Mouse (Mus musculus) liver, adult 2 months (tissue): ENCODE data around the gene Vps13d.

ENCODE experiments used
- CTCF ChIP-seq: fragments of 200-500 bp; IDR thresholded peaks from 2 replicates; pipeline ENCODE4 v1.5.1; 2011; ENCODE audit warnings: low read depth, low read length, control low read depth
- POLR2A ChIP-seq: fragments of 200-500 bp; IDR thresholded peaks from 2 replicates; pipeline ENCODE4 v1.6.1; 2011; ENCODE audit warnings: low read length, control low read depth; ENCODE audit not compliant: insufficient read depth; ENCODE audit errors: extremely low read depth

DNA sequence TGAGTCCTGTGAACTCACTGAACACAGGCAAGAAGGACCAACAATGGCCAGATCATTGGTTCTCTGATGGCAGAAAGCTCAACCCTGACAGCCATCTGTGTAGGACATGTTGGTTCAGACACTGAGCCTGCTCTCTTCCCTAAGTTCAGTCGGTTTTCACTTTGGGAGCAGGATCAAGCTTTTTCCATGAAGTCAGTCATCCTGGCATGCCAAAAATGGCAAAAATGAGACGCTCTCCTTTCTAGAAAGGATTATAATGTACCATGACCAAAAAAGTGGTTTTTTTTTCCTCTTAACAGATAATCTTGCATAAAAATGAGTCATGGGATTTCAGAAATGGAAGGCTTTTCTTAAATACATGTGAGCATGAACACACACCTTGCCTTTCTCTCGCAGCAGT, 183.6 kb downstream of the Vps13d start:
- no peak for TF ChIP-seq CTCF
- no peak for TF ChIP-seq POLR2A
